Mouse (Mus musculus) myocyte (in vitro differentiated cells): ENCODE measurements at regions not wholly inside any gene's neighbourhood (a gene's known extent, or its start where the extent isn't known, plus 50 kb on each side); places are given as distances from the start of the nearest gene placed in this dataset.

Source experiments
- H3K27me3 ChIP-seq: one replicate; pipeline ENCODE4 v1.6.1; 2011; ENCODE audit not compliant: control insufficient read depth, insufficient read depth, insufficient read length
- H3K36me3 ChIP-seq: one replicate; pipeline ENCODE4 v1.6.1; 2011; ENCODE audit not compliant: control insufficient read depth, insufficient read depth
- H3K4me2 ChIP-seq: one replicate; pipeline ENCODE4 v1.6.1; 2011; ENCODE audit warnings: low read depth, control low read depth
- H3K4me3 ChIP-seq: one replicate; pipeline ENCODE4 v1.5.1; 2011; ENCODE audit warnings: mild to moderate bottlenecking, control low read depth, moderate library complexity
- H3K79me2 ChIP-seq: one replicate; pipeline ENCODE4 v1.6.1; 2011; ENCODE audit not compliant: control insufficient read depth, insufficient read depth
- H3ac ChIP-seq: one replicate; pipeline ENCODE4 v1.6.1; 2011; ENCODE audit not compliant: control insufficient read depth, insufficient read length
- CEBPB ChIP-seq: IDR thresholded peaks from 2 replicates; pipeline ENCODE4 v1.6.1; 2011; ENCODE audit warnings: mild to moderate bottlenecking, moderate library complexity; ENCODE audit not compliant: poor library complexity, insufficient read depth, severe bottlenecking
- E2F4 ChIP-seq: IDR thresholded peaks from one replicate; pipeline ENCODE4 v1.6.1; 2011; ENCODE audit warnings: mild to moderate bottlenecking, control low read depth, moderate library complexity; ENCODE audit not compliant: insufficient read depth
- MAX ChIP-seq: IDR thresholded peaks from one replicate; pipeline ENCODE4 v1.6.1; 2011; ENCODE audit warnings: low read depth, mild to moderate bottlenecking, control low read depth
- MYOD1 ChIP-seq, 3 experiments: IDR thresholded peaks; one replicate each; pipeline ENCODE4 v1.6.1; 2011; ENCODE audit warnings: control low read depth in 2 of 3, low read depth in 2 of 3, mild to moderate bottlenecking in 2 of 3, moderate library complexity in 1 of 3; ENCODE audit not compliant: insufficient read length in 2 of 3, control insufficient read depth in 1 of 3
- MYOG ChIP-seq, 3 experiments: IDR thresholded peaks; one replicate each; pipeline ENCODE4 v1.6.1; 2011; ENCODE audit warnings: control low read depth in 2 of 3, low read depth in 2 of 3, mild to moderate bottlenecking in 2 of 3; ENCODE audit not compliant: insufficient read length in 2 of 3, control insufficient read depth in 1 of 3, insufficient read depth in 1 of 3
- POLR2A ChIP-seq: IDR thresholded peaks from one replicate; pipeline ENCODE4 v1.6.1; 2011; ENCODE audit warnings: low read depth, mild to moderate bottlenecking, control low read depth, moderate library complexity; ENCODE audit not compliant: insufficient read length
- POLR2AphosphoS2 ChIP-seq: IDR thresholded peaks from one replicate; pipeline ENCODE4 v1.6.1; 2011; ENCODE audit warnings: low read depth, control low read depth; ENCODE audit not compliant: insufficient read length
- REST ChIP-seq: IDR thresholded peaks from one replicate; pipeline ENCODE4 v1.6.1; 2011; ENCODE audit warnings: mild to moderate bottlenecking, control low read depth, moderate library complexity; ENCODE audit not compliant: insufficient read depth, insufficient read length
- SRF ChIP-seq: IDR thresholded peaks from one replicate; pipeline ENCODE4 v1.6.1; 2011; ENCODE audit warnings: low read depth; ENCODE audit not compliant: control insufficient read depth, insufficient read length
- TCF12 ChIP-seq: IDR thresholded peaks from one replicate; pipeline ENCODE4 v1.6.1; 2011; ENCODE audit warnings: mild to moderate bottlenecking, control low read depth; ENCODE audit not compliant: poor library complexity, insufficient read depth, severe bottlenecking
- TCF3 ChIP-seq: IDR thresholded peaks from one replicate; pipeline ENCODE4 v1.6.1; 2011; ENCODE audit warnings: low read depth, control low read depth; ENCODE audit not compliant: insufficient read length
- USF1 ChIP-seq: IDR thresholded peaks from one replicate; pipeline ENCODE4 v1.6.1; 2011; ENCODE audit warnings: low read depth, mild to moderate bottlenecking, control low read depth, moderate library complexity

- TF ChIP-seq POLR2A (no peak), MAX (no peak), CEBPB (no peak), TCF3 (no peak), REST (no peak), SRF (no peak), MYOG (IDR thresholded peaks at IDR 0.05; ENCODE audit: control insufficient read depth in 1 of 3, insufficient read depth in 1 of 3, insufficient read length in 2 of 3, low read depth in 2 of 3) (no peak), E2F4 (no peak), POLR2AphosphoS2 (no peak), TCF12 (no peak), MYOD1 (IDR thresholded peaks at IDR 0.05; ENCODE audit: control insufficient read depth in 1 of 3, insufficient read length in 2 of 3, low read depth in 2 of 3) (no peak), USF1 (no peak)
- Histone ChIP-seq H3K79me2 (no peaks in the 10 kb centered on the region), H3K36me3 (no peaks in the 10 kb centered on the region), H3ac (no peak overlapping the region), H3K27me3 (no peaks in the 10 kb centered on the region), H3K4me2 (no peak overlapping the region), H3K4me3 (no peak overlapping the region)
These were observed 158.4 kb downstream of the Ly86 start for GRCm38 (mm10) chr13:37503449-37503848.

GRCm38 (mm10) chr13:37503898-37504297, 158.9 kb downstream of the Ly86 start:
- Histone ChIP-seq H3K36me3 (no peaks in the 10 kb centered on the region), H3K4me2 (no peak overlapping the region), H3K27me3 (no peaks in the 10 kb centered on the region), H3K79me2 (no peaks in the 10 kb centered on the region), H3ac (no peak overlapping the region), H3K4me3 (no peak overlapping the region)
- TF ChIP-seq TCF3, result no peak
- no peak for TF ChIP-seq POLR2A
- TF ChIP-seq SRF, result no peak
- no peak for TF ChIP-seq MYOG (IDR thresholded peaks at IDR 0.05; ENCODE audit: control insufficient read depth in 1 of 3, insufficient read depth in 1 of 3, insufficient read length in 2 of 3, low read depth in 2 of 3)
- TF ChIP-seq REST, result no peak
- TF ChIP-seq TCF12, result no peak
- no peak for TF ChIP-seq POLR2AphosphoS2
- TF ChIP-seq MAX, result no peak
- TF ChIP-seq USF1, result no peak
- TF ChIP-seq CEBPB, result no peak
- TF ChIP-seq E2F4, result no peak
- no peak for TF ChIP-seq MYOD1 (IDR thresholded peaks at IDR 0.05; ENCODE audit: control insufficient read depth in 1 of 3, insufficient read length in 2 of 3, low read depth in 2 of 3)

- TF ChIP-seq REST, result no peak
- no peak for TF ChIP-seq POLR2A
- TF ChIP-seq USF1, result no peak
- no peak for TF ChIP-seq SRF
- peak in 2 of 3 experiments; percentile 46 to 61 for TF ChIP-seq MYOG (IDR thresholded peaks at IDR 0.05; ENCODE audit: control insufficient read depth in 1 of 3, insufficient read depth in 1 of 3, insufficient read length in 2 of 3, low read depth in 2 of 3)
- peak in 1 of 3 experiments; percentile 57 for TF ChIP-seq MYOD1 (IDR thresholded peaks at IDR 0.05; ENCODE audit: control insufficient read depth in 1 of 3, insufficient read length in 2 of 3, low read depth in 2 of 3)
- peak; percentile 30 for TF ChIP-seq TCF12
- Histone ChIP-seq H3ac (no peak overlapping the region), H3K36me3 (no peaks in the 10 kb centered on the region), H3K4me3 (no peak overlapping the region), H3K4me2 (no peak overlapping the region), H3K27me3 (no peaks in the 10 kb centered on the region), H3K79me2 (no peaks in the 10 kb centered on the region)
These were observed 159.4 kb downstream of the Ly86 start for GRCm38 (mm10) chr13:37504373-37504772.

GRCm38 (mm10) chr13:37505617-37506016, 160.6 kb downstream of the Ly86 start:
- H3K36me3 ChIP-seq, result no peaks in the 10 kb centered on the region
- no peak overlapping the region for H3K4me2 ChIP-seq
- TF ChIP-seq TCF3 (no peak), MYOG (IDR thresholded peaks at IDR 0.05; ENCODE audit: control insufficient read depth in 1 of 3, insufficient read depth in 1 of 3, insufficient read length in 2 of 3, low read depth in 2 of 3) (no peak), POLR2A (no peak), E2F4 (no peak), POLR2AphosphoS2 (no peak), USF1 (no peak), REST (no peak), SRF (no peak), CEBPB (no peak), TCF12 (no peak), MYOD1 (IDR thresholded peaks at IDR 0.05; ENCODE audit: control insufficient read depth in 1 of 3, insufficient read length in 2 of 3, low read depth in 2 of 3) (no peak), MAX (no peak)
- H3K4me3 ChIP-seq, result no peak overlapping the region
- H3ac ChIP-seq, result no peak overlapping the region
- H3K27me3 ChIP-seq, result no peaks in the 10 kb centered on the region
- H3K79me2 ChIP-seq, result no peaks in the 10 kb centered on the region

GRCm38 (mm10) chr13:37506046-37506445, 161.0 kb downstream of the Ly86 start:
- Histone ChIP-seq H3K79me2 (no peaks in the 10 kb centered on the region), H3K36me3 (no peaks in the 10 kb centered on the region), H3K4me3 (no peak overlapping the region), H3ac (no peak overlapping the region), H3K27me3 (no peaks in the 10 kb centered on the region), H3K4me2 (no peak overlapping the region)
- TF ChIP-seq MYOD1 (IDR thresholded peaks at IDR 0.05; ENCODE audit: control insufficient read depth in 1 of 3, insufficient read length in 2 of 3, low read depth in 2 of 3), result no peak
